Mouse (Mus musculus) adrenal gland, adult (tissue): ENCODE results near the gene Rab19.
A peak's percentile ranks its signal among the peaks of the same experiment; 100 is the strongest.
"Not testable (repeated sequence)": the region's sequence is repeated elsewhere in the genome, so short reads cannot be mapped to it uniquely, and the experiment has no call there.

ENCODE experiments used
- DNase-seq, 2 experiments: peaks; one replicate each; pipeline ENCODE4 v3.0.0; 2022 to 2023; ENCODE audit warnings: low spot score in 1 of 2; ENCODE audit not compliant: inconsistent age in 2 of 2

Gene Rab19

GRCm38 (mm10) chr6:39379224-39379623 is 1.8 kb upstream of the Rab19 start:
- no peak for DNase-seq

DNA sequence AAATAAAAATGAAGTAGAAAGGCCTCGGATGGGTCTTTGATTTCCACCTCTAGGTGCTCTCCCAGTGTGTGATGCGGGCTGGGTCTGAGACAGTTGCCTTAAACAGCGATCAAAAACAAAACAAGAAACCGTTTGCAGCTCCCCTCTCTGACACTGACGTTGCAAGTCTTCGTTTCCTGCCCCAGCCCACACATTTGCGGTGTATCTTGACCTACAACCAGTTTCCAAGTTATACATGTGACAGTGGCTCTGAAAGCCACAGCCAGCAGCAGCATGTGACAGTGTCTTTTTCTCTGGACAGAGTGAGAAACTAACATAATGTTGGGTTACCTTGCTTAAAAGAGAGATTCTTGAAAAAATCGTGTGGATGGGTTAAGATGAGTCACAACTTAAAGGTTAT is 1.2 kb upstream of the Rab19 start:
- DNase-seq = no peak

DNA sequence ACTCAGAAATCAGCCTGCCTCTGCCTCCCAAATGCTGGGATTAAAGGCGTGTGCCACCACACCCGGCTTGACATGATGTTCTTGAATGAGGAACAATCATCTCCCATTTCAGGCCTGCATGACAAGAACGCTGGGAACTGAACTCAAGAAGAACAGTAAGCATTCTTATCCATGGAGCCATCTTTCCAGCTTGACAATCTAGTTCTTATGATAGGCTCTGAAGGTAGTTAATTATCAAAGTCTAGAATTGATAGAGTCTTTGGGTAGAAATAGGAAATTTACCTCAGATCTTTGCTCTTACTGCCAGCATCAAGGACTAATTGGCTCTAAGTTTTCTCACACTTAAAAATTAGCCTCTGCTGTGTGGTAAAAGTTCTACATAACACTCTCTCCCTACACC is 699 bp upstream of the Rab19 start:
- DNase-seq = no peak

- no peak for DNase-seq
Measured at GRCm38 (mm10) chr6:39389988-39390387, 9.0 kb downstream of the Rab19 start.

DNA sequence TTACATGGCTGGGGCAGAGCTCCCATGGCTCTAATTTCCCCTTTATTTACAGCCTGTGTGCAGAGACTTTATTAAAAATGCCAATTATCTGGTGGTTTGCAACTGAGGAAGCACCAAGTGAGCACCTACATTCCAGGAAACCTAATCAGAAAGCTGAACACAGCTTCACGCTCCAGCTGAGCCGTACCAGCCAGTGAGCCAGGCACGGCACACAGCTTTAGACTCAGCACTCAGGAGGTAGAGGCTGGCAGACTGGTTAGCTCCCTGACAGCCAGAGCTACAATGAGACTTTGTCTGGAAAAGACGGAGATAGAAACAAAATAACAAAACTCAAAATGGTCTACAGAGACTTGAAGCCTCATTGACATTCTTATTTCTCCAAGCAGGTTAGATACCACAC is 14.5 kb downstream of the Rab19 start:
- no peak for DNase-seq

- DNase-seq = no peak
Measured at GRCm38 (mm10) chr6:39395916-39396315, 14.9 kb downstream of the Rab19 start.

DNA sequence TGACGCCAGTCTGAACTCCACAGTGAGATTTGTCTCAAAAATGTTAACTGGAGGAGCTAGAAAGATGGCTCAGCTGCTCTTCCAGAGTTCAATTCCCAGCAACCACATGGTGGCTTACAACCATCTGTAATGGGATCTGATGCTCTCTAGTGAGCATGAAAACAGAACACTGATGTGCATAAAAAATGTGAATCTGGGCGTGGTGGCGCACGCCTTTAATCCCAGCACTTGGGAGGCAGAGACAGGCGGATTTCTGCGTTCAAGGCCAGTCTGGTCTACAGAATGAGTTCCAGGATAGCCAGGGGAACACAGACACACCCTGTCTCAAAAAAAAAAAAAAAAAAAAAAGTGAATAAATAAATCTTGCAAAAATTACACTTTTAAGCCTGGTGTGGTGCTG is 16.1 kb downstream of the Rab19 start:
- DNase-seq = no peak

DNA sequence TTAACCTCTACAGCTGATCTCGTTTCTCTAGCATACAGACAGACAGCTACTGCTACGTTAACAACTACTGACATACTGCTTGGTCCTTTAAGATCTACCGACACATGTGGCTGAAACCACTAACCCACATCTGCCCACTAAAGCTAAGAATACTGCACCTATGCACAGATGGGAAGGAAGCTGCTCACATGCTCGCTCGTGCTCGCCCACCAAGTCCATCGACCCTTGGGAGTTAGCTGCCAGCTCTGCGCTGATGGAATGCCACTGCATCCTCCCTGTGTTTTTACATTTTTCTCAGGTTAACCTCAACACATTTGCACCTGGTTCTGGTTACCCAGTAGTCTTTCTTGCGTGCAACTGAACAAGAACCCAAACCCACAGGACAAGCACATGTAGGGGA is 17.4 kb downstream of the Rab19 start:
- DNase-seq = no peak

DNA sequence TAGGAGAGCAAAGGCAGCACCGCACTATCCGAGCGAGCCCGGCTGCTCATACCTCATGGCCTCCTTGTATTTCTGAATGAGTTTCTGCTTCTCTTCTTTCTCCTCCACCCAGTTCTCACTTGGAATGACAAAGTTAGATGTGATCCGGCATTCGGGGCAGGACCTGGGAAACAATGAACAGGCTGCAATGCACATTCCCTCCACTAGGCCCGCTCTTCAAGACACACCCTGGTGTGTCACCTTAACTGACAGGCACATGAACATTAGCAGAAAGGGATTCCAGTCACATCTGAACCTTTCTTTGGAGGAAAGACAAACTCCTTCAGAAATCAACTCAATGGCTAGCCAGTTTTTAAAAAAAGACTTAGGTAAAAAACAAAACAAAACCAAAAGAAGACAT is 19.4 kb downstream of the Rab19 start:
- DNase-seq = peak in 1 of 2 experiments; percentile 56

GRCm38 (mm10) chr6:39403136-39403535 is 22.2 kb downstream of the Rab19 start:
- DNase-seq = no peak

DNA sequence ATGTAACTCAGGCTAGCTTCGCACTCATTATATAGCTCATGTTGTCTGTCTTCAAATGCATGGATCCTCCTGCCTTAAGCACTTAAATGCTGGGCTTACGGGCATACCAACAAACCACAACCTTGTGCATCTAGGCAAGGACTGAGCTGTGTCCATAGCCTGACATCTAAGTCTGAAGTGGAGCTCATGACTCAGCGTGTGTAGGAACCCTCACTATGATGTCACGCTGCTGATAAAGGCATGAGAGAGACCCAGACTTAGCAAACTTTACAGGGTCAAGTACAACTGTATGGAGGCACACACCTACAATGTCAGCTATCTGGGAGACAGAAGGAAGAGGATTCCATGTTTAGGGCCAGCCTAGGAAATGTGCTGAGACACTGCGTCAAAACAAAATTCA is 25.5 kb downstream of the Rab19 start:
- DNase-seq = peak; percentile 43 to 66

DNA sequence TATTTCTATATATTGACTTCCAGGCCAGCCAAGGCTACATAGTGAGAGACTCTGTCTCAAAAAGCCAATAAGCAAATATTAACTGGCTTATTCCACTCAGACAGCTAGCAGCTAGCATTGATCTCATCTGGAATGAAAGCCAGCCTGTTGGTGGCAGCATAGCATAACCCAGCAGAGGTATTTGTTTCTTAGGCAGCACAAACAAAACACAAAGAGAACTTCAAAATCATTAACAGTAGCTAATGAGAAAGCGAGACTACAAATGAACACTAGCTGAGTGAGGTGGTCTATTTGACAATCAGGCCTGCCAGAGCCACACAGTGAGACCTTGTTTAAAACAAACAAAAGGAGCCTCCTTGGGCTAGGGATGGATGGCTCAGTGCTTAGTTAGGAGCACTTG is 33.1 kb downstream of the Rab19 start:
- DNase-seq = no peak

DNA sequence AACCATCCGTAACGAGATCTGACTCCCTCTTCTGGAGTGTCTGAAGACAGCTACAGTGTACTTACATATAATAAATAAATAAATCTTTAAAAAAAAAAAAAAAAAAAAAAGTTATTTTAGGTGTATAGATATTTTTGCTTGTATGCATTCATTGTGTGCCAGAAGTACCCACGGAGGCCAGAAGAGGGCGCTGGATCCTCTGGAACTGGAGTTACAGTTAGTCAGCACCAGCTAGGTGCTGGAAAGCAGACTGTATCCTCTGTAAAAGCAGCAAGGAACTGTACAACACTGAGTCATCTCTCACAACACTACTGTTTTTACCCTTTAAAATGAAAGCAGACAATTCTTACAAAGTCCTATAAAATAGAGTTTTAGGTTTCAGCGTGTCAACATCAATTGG is 34.8 kb downstream of the Rab19 start:
- peak; percentile 69 to 87 for DNase-seq

DNA sequence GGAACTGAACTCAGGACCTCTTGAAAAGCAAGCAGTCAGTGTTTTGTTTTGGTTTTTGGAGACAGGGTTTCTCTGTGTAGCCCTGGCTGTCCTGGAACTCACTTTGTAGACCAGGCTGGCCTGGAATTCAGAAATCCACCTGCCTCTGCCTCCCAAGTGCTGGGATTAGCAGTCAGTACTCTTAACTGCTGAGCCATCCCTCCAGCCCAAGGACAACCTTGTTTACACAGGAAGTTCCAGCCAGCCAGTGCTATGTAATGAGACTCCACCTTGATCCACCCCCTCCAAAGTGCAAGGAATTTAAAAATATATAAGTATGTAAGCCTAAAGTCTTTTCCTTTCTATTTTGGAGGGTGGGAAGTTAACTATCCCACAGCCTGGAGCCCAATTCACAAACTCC is 35.7 kb downstream of the Rab19 start:
- DNase-seq = not testable (repeated sequence)

DNA sequence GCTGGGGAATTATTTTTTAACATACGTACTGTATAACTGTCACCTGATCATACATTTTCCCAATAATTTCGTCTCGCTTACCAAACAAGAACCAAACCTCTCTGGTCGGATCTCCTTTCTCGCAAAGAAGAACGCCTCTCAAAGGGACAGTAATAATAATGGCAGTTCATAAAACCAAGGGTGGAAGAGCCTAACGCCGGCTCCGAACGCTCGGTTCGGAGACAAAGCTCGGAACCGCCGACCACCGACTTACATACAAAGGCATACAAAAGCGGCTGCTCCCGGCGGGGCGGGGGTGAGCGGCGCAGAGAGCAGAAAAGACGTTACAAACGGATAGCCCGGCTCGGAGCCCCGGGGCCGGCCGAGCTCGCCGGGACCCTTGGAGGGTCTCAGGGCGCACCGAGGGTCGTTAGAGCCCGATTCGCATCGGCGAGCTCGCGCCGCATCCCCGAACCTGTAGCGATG is 38.4 kb downstream of the Rab19 start:
- no peak for DNase-seq

DNA sequence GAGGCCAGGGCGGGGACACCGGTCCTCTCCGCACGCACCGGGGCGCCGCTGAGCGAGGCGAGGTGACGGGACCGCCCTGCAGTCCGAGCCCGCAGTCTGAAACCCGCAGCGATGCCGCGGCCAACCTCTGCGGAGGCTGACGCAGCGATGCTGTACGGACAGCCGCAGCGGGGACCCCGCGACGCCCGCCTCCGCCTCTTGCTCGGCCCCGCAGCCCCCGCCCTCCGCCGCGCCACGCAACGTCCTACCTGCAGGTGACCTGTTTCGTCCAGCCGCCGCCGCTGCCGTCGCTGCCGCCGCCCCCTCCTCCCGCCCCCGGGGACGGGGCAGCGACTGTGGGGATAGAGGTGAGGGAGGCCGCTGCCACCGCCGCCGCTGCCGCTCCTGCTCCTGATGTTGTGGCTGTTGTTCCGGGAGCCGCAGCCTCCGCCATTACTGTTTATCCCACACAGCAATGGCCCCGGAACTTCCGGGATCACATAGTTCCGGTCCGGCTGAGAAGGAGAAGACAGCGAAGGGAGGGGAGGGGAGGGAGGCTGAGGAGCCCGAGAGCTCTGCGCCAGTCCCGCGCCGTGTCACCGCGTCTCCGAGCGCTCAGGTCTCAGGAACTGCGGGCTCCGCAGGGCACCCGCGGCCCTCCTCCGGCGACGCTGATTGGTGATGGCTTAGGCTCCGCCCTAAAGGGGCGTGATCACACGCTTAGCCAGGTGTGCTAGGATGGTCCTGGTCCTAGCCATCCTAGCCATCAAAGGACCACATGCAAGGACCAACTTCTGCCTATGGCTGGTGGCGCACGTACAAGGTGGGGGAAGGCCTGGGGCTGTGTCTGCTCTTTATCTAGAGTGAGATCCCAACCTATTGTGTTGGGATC is 39.1 kb downstream of the Rab19 start, which contains the start of gene Mkrn1:
Gene Mkrn1, minus strand, starts transcription at position 612 of the 871 bp plus-strand sequence.
- DNase-seq = peak; percentile 79 to 95

GRCm38 (mm10) chr6:39420867-39421266 is 39.9 kb downstream of the Rab19 start:
- no peak for DNase-seq

- DNase-seq = no peak
Measured at GRCm38 (mm10) chr6:39423130-39423551, 42.2 kb downstream of the Rab19 start.

DNA sequence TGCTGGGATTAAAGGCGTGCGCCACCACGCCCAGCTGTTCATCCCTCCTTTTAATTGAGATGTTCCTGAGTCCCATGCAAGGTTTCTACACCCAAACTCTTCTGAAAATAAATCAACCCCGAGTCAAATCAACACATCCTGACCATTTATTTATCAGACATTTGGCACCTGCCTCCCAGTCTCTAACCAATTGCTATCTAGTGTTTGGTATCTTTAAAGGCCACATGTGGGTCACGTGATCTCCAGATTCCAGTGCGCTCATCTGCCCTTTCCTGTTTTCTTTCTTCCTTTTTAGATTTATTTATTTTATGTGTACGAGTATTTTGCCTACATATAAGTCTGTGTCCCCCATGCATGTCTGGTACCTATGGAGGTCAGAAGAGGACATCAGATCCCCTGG is 42.7 kb downstream of the Rab19 start:
- DNase-seq = no peak

GRCm38 (mm10) chr6:39425181-39425580 is 44.2 kb downstream of the Rab19 start:
- peak in 1 of 2 experiments; percentile 45 for DNase-seq

DNA sequence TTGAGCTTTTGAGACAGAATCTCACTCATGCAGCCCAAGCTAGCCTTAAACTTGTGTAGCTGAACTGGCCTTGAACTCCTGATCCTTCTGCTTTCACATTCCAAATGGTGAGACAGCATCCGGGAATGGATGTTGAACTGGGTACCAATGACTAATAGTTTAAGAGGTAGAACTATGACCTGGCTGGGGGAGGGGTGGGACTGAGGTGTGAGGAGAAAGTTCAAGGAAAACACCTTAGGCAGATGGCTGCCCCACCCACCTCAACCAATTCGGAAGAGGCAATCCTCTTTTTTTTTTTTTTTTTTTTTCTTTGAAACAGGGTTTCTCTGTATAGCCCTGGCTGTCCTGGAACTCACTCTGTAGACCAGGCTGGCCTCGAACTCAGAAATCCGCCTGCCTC is 45.8 kb downstream of the Rab19 start:
- no peak for DNase-seq

- DNase-seq = no peak
Measured at GRCm38 (mm10) chr6:39427276-39428003, 46.5 kb downstream of the Rab19 start.
